Mouse (Mus musculus): ENCODE data around the gene Trpc7.

Trpc7 gene

GRCm38 (mm10) chr13:56790683-56791082 lies 105.1 kb downstream of the Trpc7 start:
- no peak for DNase-seq (ENCODE audit: low spot score)

DNA sequence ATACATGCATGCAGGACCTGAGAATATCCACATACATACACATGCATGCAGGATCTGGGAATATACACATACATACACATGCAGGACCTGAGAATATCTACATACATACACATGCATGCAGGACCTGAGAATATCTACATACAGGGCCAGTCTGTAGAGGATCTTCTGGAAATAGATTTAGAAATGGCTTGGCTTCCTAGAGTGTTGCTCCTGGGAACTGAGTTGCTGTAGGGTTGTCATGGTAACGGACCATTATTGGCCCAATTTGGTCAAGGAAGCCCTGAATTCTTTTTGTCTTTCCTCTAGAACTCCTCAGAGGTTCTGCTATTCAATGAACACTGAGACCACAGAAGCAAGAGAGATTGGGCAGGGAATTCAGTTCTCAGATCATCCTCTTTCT lies 113.2 kb downstream of the Trpc7 start:
- DNase-seq (ENCODE audit: low spot score) = no peak

DNA sequence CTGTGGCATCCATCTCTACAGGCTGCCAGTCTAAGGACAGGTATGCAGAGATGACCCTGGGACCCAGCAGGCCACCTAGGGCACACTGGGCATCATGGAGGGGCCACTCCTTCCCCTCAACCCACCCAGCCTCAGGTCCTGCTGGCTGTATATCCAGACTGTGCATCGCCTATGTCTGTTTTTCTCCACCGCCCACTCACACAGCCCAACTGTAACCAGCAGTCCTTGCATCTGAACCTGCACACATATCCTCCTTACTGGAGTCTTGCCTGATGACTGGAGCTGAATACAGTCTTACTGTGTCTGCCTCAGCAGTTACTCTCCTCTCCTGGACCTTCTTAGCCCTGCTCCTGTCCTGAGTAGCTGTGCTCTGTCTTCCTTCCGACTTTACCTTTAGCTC lies 114.1 kb downstream of the Trpc7 start:
- DNase-seq (ENCODE audit: low spot score) = no peak

- no peak for DNase-seq (ENCODE audit: low spot score)
Measured at GRCm38 (mm10) chr13:56780746-56781469, 114.9 kb downstream of the Trpc7 start.

DNA sequence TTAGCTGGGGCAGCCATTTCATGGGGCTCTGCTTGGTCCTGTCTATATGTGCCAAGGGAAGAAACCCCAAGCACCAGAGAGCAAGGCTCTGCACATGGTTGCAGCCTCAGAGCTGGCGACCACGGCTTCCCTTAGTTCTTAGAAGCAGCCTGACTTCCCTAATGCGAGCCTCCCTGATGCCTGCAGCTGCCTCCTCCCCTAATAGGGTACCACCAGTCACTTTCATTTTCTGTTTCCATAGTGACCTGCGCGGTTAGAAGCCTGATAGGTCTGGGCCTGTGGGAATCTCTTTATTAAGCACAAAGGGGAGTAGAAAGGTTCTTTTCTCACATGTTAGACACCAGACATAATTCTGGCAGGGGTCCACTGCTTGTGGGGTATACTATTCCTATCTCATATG lies 121.5 kb downstream of the Trpc7 start:
- no peak for DNase-seq (ENCODE audit: low spot score)

GRCm38 (mm10) chr13:56773262-56773870 lies 122.4 kb downstream of the Trpc7 start:
- DNase-seq (ENCODE audit: low spot score) = no peak

DNA sequence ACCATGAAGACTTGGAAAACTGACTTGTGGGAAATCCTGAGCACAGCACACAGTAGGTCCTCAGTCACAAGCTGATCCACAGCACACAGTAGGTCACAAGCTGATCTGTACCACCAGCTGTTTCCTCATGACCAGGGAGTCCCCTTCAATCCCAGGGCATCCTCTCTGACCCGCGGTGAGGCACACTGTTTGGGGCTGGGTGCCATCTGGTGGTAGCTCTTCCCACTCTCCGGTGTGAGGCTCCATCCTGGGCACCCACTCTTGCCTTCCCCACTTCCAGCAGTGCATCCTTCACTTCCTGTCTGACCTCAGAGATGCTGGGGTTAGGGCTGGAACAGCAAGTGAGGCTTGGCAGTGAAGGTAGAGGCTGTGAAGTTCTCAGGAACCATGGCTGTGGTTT lies 123.2 kb downstream of the Trpc7 start:
- DNase-seq (ENCODE audit: low spot score) = no peak

GRCm38 (mm10) chr13:56770786-56771185 lies 125.0 kb downstream of the Trpc7 start:
- DNase-seq (ENCODE audit: low spot score) = no peak

- no peak for DNase-seq (ENCODE audit: low spot score)
Measured at GRCm38 (mm10) chr13:56770136-56770578, 125.6 kb downstream of the Trpc7 start.

DNA sequence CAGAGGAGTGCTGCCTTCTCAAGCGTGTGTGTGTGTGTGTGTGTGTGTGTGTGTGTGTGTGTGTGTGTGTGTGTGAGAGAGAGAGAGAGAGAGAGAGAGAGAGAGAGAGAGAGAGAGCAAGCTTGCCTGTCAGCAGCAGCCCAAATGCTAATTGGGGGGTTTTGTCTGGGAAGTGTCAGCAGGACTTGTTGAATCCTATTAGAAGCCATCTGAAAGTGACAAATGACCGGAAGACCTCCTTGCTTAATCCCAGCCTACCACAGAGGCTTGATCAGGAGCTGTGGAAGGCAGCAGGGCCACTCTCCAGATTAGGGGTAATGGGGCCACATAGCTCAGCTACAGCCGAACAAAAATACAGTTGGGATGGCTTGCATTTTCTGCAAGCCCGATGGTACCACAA lies 126.4 kb downstream of the Trpc7 start:
- DNase-seq (ENCODE audit: low spot score) = no peak

GRCm38 (mm10) chr13:56766211-56766610 lies 129.6 kb downstream of the Trpc7 start:
- DNase-seq (ENCODE audit: low spot score) = no peak

DNA sequence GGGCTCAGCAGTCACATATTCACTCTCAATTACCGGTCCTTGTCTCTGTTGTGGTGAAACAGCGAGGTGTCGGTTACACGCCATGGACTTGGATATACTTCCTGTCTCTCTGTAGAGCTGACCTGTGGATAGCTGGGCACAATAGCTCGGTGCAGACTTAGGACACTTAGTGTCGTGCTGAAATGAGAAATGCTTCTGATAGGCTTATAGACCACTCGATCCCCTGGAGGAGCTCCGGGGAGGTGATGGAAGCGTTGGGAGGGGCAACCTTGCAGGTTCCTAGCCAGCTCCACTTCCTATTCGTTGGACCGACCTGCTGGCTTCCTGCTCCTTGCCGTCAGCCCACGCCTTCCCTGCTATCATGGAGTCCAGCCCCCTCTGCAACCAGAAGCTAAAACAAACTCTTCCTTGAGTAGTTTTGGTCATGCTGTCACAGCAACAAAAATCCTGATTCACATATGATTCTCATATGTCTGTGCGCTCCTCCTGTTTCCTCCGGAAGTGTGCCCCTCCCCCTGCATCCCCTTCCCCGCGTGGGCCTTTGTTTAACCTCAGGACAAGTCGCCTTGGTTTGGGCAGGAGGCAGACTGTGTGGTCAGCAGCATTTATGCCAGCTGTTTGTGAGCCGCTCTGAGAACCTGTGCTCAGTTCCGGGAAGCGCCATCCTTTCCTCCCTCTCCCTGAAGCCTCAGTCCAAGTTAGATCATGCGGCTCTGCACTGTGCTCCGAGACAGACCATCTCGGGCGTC lies 130.3 kb downstream of the Trpc7 start:
- no peak for DNase-seq (ENCODE audit: low spot score)

DNA sequence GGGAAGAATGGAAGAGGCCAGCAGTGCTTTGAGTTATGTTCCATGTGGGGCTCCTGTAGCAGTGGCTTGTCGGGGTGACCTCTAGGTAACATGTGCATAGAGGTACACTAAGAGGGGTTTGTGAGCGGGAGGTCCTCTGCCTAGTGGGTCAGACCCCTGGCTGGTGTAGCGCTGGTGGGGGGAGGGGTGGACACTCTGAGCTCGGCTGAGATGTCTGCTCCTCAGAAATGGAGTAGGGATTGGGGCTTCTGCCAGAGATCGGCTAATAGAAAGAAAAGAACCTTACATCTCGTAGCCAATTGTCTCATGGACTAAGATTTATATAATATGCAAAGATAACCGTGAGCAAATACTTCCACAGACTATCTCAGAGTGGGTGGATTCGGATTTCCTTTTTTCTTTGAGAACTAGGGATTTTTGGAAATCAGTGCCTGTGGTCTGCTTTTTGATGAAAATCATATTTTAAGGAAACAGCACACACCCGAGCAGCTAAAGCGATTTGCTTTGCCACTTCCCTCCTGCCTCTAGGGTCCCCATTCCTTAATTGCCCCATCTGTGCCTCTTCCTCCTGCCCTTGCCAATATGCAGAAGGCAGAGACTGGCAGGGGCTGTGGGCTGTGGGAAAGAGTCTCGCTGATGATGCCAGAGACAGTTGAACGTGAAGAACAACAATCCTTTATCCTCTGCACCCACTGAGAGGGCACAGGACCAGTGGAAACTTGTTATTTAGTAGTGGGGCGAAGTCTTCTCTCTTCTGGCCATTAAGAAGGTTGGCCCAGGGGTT lies 133.2 kb downstream of the Trpc7 start:
- DNase-seq (ENCODE audit: low spot score) = no peak

DNA sequence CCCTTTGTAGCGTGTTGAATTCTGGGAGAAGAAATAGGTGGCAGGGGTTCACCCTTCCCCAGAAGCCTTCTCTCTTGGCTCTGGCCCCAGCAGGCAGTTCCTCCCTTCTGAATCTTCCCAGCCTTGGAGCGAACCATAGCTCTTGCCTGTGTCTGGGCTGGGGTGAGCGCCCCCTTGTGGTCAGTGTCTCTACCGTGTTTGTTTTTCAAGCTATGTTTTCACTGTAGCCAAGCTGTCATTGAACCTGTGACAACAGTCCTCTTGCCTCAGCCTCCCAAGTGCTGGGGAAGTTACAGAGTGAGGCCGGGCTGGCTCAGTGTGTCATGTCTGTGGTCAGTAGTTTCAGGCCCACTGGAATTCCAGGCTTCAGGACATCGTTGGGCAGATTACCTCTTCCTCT lies 137.3 kb downstream of the Trpc7 start:
- peak; percentile 76 for DNase-seq (ENCODE audit: low spot score)

DNA sequence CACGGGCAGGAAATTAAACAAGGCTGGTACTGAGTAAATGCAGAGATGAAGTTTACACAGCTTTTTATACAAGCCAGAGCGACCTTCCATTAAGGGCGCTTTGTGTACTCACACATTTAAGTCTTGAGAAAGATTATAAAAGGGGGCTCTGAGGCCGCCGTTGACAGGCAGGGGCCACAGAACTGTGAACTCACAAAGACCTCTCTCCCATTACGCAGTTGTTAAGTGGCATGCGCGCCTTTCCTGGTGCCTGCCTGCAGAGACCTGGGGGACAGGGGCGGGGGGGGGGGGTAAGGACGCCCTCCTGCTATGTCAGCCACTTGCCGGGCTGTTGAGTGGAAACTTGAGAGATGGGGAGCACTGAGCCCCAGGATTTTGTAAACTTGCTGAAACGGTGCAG lies 138.6 kb downstream of the Trpc7 start:
- DNase-seq (ENCODE audit: low spot score) = no peak

DNA sequence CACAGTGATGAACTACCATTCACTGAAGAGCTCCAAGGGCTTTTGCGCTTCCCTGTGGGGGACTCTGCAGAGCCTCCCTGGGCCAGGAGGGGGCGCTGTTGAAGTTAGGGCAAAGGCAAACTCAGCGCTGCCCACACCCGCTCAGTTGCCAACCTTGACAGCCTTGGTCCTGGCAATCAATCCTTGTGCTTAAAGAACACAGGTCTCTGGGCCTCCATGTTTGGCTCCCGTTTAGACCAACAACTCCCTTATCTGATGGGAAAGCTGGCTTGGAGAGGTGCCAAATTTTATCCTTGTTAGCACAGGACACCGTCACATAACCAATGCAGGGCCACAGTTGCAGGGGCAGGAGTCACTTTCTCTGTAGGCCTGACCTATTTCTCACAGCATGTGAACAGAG lies 139.9 kb downstream of the Trpc7 start:
- DNase-seq (ENCODE audit: low spot score) = peak; percentile 49

- DNase-seq (ENCODE audit: low spot score) = no peak
Measured at GRCm38 (mm10) chr13:56753192-56753951, 142.4 kb downstream of the Trpc7 start, which contains the start of gene Gm45623. Gm45623 (minus strand) TSS chr13:56753827.

- DNase-seq (ENCODE audit: low spot score) = no peak
Measured at GRCm38 (mm10) chr13:56752474-56753191, 143.2 kb downstream of the Trpc7 start.

DNA sequence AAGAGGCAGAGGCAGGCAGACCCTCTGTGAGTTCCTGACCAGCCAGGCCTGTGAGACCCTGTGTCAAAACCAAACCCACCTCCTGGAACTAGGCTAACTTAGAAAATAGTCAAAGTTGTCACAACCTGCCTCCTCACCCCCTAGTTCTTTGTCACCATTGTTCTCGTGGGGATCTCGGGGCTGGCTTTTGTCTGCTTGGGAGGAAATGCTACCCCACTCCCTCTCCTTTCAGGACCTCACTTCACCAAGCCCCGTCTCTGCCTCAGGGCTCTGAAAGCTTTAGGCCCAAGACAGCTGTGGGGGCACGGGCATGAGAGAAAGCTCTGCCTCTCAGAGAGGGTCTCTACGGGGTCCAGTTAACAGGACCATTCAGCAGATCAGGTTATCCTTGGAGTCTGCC lies 144.0 kb downstream of the Trpc7 start:
- DNase-seq (ENCODE audit: low spot score) = no peak

- no peak for DNase-seq (ENCODE audit: low spot score)
Measured at GRCm38 (mm10) chr13:56749377-56749776, 146.4 kb downstream of the Trpc7 start.

DNA sequence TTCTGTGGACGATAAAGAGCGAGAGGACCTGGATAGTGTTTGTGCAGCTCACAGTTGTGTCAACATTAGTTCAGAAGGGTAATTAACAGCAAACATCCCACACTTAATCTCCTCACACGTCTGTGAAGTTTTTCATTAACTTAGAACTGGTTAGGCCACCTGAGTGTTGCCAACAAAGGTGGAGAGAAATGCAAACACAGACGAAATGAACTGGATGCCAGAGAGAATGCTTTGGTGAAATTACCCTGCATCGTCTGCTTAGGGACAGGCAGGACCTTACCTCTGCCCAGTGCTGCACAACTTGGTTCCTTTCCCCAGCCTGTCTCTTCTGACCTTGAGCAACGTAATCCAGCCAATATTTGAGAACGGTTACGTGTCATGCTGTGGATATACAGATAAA lies 148.2 kb downstream of the Trpc7 start:
- no peak for DNase-seq (ENCODE audit: low spot score)

All from adipocyte (in vitro differentiated cells).